Mouse (Mus musculus): ENCODE results near the gene Tmem164.

Gene Tmem164

GRCm38 (mm10) chrX:142685676-142686075, 4.5 kb downstream of the Tmem164 start:
- DNase-seq (ENCODE audit: low read depth in 2 of 2, low spot score in 2 of 2), result no peak

DNA sequence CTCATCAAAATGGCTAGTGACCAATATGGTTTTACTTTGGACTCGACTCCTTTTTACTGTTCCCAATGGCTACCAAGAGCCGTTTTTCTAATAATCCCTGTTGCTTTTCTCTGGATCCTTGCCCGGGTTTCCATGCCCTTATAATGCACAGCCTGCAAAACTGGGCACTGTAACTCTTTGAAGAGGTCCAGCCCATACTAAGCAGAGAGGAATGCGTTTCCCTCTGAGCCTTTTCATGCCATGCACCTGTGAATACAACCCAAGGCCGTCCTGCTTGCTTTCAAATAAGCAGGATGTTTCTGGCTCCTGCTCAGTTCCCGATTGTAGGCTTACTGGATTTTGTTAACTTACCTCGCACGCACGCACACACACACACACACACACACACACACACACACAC, 7.3 kb downstream of the Tmem164 start:
- no peak for DNase-seq (ENCODE audit: low read depth in 2 of 2, low spot score in 2 of 2)

GRCm38 (mm10) chrX:142693256-142693655, 12.1 kb downstream of the Tmem164 start:
- no peak for DNase-seq (ENCODE audit: low read depth in 2 of 2, low spot score in 2 of 2)

GRCm38 (mm10) chrX:142694338-142694737, 13.1 kb downstream of the Tmem164 start:
- DNase-seq (ENCODE audit: low read depth in 2 of 2, low spot score in 2 of 2), result no peak

GRCm38 (mm10) chrX:142694856-142695255, 13.7 kb downstream of the Tmem164 start:
- DNase-seq (ENCODE audit: low read depth in 2 of 2, low spot score in 2 of 2), result no peak

DNA sequence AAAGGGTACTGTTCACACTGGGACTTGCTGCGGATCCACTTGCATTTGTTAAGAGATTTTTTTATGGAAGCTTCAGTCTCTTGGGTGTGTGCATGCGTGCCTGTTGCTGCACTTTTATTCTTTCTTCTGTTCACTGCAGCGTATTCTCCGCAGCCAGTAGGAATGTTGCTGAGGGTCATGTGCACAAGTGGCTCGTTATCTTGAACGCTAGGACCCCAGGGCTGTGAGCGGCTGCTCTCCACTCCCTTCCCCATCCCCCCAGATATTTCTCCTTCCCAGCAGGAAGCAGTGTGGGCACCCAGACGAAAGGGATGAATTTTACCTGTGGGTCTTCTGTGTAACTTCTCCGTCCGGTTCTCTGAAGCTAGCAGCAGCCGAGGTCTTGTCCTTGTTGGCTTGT, 15.6 kb downstream of the Tmem164 start:
- DNase-seq (ENCODE audit: low read depth in 2 of 2, low spot score in 2 of 2), result no peak

DNA sequence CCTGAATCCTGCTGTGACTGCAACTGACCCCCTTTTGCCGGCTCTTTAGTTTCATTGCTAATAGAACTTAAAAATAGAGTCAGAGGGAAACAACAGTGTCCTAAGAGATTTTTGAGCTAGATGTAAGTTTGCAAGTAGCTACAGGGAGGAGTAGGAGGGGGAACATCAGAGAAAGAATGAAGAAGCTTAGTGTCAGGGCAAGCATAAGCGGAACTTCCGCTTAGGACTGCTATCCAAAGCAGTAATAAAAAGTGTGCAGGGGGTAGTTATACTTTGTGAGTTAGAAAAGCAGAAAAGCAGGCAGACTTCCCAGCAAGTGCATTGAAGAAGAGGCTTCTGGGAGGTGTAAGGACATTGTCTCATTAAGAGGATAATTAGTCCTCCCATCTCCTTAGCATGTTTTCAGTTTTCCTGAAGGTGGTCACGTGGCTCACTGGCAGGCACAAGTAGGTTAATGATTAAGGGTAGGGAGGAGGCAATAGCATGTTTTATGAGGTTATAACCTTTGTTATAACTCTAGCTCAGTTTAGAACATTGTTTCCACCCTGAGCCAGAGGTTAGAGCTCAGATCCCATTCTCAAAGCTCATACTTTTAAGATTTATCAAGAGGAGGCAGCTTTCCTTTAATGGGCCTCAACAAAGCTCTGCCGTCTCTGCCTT, 16.5 kb downstream of the Tmem164 start:
- no peak for DNase-seq (ENCODE audit: low read depth in 2 of 2, low spot score in 2 of 2)

- no peak for DNase-seq (ENCODE audit: low read depth in 2 of 2, low spot score in 2 of 2)
Observed at GRCm38 (mm10) chrX:142698212-142698611, 17.0 kb downstream of the Tmem164 start.

- DNase-seq (ENCODE audit: low read depth in 2 of 2, low spot score in 2 of 2), result no peak
Observed at GRCm38 (mm10) chrX:142702094-142702493, 20.9 kb downstream of the Tmem164 start.

- no peak for DNase-seq (ENCODE audit: low read depth in 2 of 2, low spot score in 2 of 2)
Observed at GRCm38 (mm10) chrX:142702566-142702965, 21.4 kb downstream of the Tmem164 start.

- DNase-seq (ENCODE audit: low read depth in 2 of 2, low spot score in 2 of 2), result no peak
Observed at GRCm38 (mm10) chrX:142703953-142704352, 22.7 kb downstream of the Tmem164 start.

- no peak for DNase-seq (ENCODE audit: low read depth in 2 of 2, low spot score in 2 of 2)
Observed at GRCm38 (mm10) chrX:142708257-142708656, 27.1 kb downstream of the Tmem164 start.

GRCm38 (mm10) chrX:142716014-142716413, 34.8 kb downstream of the Tmem164 start:
- no peak for DNase-seq (ENCODE audit: low read depth in 2 of 2, low spot score in 2 of 2)

DNA sequence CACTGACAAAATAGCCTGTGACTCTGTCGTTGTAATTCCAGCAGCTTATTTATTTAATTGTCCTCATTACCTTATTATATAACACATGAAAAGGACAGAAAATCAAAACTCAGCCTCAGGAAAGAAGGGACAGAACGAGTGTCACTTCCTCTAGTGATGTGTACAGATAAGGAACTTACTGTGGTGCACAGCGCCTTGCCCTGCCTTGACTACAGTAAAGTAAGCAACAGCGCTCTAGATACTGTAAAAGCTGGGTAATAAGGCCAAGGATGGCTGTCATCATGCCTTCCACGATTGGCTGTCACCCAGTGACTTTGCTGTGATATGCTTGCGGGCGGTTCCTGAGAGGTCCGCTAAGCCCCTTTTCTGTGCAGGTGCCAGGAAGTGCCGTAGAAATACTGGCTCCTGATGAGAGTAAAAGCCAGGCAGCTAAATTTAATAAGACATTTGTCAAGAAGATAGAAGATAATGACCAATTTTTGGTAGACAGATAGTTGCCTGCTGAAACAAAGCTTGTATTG, 36.8 kb downstream of the Tmem164 start:
- DNase-seq (ENCODE audit: low read depth in 2 of 2, low spot score in 2 of 2), result no peak

DNA sequence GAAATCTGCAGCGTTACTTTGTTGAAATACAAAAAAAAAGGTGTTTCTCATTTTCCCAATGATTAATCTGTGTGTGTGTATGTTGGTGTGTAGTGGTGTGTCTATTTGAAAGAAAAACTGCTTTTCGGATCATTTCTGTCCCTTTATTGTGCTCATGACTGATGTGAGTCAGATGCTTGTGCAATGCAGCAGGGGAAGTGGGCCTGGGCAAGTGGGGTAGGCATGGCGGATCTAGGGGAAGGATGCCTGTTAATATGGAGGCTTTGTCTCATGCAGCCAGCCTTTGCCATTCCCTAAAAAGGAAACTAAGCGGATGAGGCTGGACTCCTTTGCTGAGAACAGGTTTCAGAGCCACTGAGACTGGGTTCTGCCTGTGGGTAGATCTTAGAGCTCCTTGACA, 37.6 kb downstream of the Tmem164 start:
- DNase-seq (ENCODE audit: low read depth in 2 of 2, low spot score in 2 of 2), result no peak

GRCm38 (mm10) chrX:142721897-142722296, 40.7 kb downstream of the Tmem164 start:
- DNase-seq (ENCODE audit: low read depth in 2 of 2, low spot score in 2 of 2), result no peak

DNA sequence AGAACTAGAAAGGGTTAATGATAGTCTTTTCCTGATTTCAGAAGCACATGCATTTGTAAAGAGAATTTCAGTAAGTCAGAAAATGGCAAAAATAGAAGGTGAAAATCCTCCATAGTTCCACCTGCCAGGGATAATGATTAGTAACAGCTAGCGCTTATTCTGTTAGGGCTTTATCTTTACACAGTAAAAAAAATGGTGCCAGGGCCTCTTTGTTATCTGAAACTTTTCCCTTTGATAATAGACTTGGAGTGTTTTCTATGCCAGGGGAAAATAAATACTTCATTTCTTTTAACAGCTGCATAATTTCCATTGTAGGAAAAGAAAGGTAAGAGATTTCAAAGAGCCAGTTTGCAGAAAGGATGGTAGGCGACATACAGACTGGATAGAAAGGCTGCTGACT, 43.0 kb downstream of the Tmem164 start:
- no peak for DNase-seq (ENCODE audit: low read depth in 2 of 2, low spot score in 2 of 2)

GRCm38 (mm10) chrX:142725571-142725970, 44.4 kb downstream of the Tmem164 start:
- DNase-seq (ENCODE audit: low read depth in 2 of 2, low spot score in 2 of 2), result no peak

GRCm38 (mm10) chrX:142726311-142726710, 45.1 kb downstream of the Tmem164 start:
- DNase-seq (ENCODE audit: low read depth in 2 of 2, low spot score in 2 of 2), result no peak

GRCm38 (mm10) chrX:142727847-142728246, 46.6 kb downstream of the Tmem164 start:
- no peak for DNase-seq (ENCODE audit: low read depth in 2 of 2, low spot score in 2 of 2)

- no peak for DNase-seq (ENCODE audit: low read depth in 2 of 2, low spot score in 2 of 2)
Observed at GRCm38 (mm10) chrX:142729040-142729439, 47.8 kb downstream of the Tmem164 start.

DNA sequence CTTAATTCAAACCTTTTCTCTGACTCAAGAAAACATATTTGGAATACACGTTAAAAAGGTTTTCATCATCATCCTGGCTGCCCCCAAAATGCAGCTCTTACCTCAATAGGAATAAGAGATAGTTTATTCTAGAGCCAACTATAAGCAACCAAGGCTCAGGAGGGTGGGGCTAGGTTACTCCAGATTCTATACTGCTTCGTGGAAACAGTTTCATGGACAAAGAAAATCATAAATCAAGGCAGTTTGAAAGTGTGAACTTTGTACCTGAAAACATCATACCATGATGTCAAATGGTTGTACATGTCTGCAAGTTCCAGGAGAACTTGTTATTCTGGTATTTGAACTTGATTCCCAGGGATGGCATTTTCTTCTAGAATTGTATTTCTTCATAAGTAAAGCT, 48.3 kb downstream of the Tmem164 start:
- no peak for DNase-seq (ENCODE audit: low read depth in 2 of 2, low spot score in 2 of 2)

DNA sequence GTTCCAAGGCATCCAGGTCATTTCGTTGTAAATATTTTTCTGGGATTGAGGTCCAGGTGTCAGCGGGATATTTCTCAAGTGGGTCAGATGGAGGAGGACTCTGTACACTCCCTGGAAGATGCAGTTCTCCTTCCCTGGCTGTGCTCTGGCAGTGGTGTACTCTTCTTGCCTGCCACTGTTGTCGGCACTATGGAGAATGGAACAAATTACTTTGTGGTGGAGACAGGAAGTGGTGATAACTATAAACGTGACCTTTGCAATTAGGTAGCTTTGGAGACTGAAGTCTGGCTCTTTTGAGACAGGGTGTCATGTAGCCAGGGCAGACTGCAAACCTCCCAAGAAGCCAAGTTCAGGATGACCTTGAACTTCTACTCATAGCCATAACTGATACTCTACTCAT, 55.9 kb downstream of the Tmem164 start:
- no peak for DNase-seq (ENCODE audit: low read depth in 2 of 2, low spot score in 2 of 2)
